Mouse (Mus musculus): ENCODE results near the gene Ccdc34.

DNA sequence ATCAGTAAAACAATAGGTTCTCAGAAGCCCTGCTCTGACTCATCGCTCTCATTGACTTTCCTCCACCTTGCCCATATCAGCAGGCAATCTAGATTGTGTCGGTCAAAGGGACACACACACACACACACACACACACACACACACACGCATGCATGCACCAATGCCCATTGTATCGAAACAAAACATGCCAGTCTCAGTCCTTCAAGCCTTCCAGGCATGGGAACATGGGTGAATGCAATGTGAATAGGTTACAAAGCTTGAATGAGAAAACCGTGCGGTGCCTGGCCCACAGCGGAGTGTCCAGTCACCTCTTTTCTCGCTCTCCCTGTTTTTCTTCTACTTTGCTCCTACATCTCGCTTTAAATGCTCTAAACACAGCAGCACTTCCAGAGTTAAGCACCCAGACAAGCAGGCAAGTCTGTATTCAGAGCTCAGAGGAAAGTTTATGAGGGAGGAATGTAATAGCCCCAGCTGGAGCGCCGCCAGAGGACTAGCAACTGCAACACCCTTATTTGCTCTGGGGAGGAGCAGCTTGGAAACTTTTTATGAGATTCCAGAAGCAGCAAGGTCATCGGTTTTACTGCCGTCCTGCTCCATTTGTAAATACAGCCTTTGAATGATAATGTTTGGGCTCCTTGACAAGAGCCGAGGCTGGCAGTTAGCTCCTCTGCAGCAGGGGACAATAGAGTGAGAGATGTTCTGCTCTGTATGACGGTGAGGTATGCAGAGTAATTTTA is 174.5 kb downstream of the Ccdc34 start:
- TF ChIP-seq CTCF (IDR thresholded peaks at IDR 0.05; ENCODE audit: insufficient read depth, low read depth, low read length) (no peak), POLR2A (IDR thresholded peaks at IDR 0.05; ENCODE audit: insufficient read depth, low read depth, low read length) (no peak)

Data from olfactory bulb, adult 2 months (tissue).